ENCODE assay signal across 14 mouse cellular contexts in the genomic region with DNA sequence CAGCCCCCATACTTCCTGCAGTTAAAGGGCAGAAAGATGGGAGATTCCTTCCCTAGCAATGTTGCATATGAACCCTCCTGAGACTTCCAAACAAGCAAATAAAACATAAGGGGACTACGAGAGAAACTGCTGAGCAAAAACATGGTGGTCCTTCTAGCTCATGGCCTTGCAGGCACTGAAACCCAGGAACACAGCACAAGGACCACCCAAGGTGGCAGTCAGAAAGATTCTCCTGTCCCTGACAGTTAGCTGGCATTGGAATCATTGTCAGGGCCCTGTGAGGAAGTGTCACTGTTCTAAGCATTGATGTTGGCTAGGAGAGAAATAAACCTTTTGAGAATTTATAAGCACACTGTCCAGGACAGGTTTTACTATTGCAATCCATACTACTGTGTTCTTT.
"Had no signal": no experiment of that assay in that cellular context is flagged by ENCODE, and none has a peak within 500 bp of the region (broad histone marks: within the 10 kb centered on the region; RNA-seq: fewer than 3 reads in every experiment).

No protein-coding gene starts in this region.

- ATAC-seq: liver, embryonic 12.5 days had no signal

- H3K36me3 ChIP-seq: limb, embryonic 15.5 days; liver, embryonic 12.5 days; midbrain, embryonic 10.5 days; neural tube, embryonic 15.5 days had no signal

- H3K9ac ChIP-seq: limb, embryonic 15.5 days; liver, embryonic 12.5 days; neural tube, embryonic 15.5 days had no signal

- H3K27ac ChIP-seq: limb, embryonic 15.5 days; liver, embryonic 12.5 days; midbrain, embryonic 10.5 days; neural tube, embryonic 15.5 days had no signal

- H3K4me1 ChIP-seq: liver, embryonic 12.5 days had no signal

- H3K27me3 ChIP-seq: limb, embryonic 15.5 days; liver, embryonic 12.5 days; neural tube, embryonic 15.5 days had no signal

- H3K9me3 ChIP-seq: limb, embryonic 15.5 days; liver, embryonic 12.5 days; midbrain, embryonic 10.5 days; neural tube, embryonic 15.5 days had no signal

- H3K4me2 ChIP-seq: limb, embryonic 15.5 days; liver, embryonic 12.5 days; neural tube, embryonic 15.5 days had no signal

- H3K4me3 ChIP-seq: limb, embryonic 15.5 days; liver, embryonic 12.5 days; midbrain, embryonic 10.5 days; myocyte; neural tube, embryonic 15.5 days had no signal

- DNase-seq: kidney, adult 11 months; kidney, postnatal 14 days; layer of hippocampus, postnatal 36 days; lung, postnatal 14 days; midbrain, embryonic 14.5 days; right cerebral cortex, postnatal 4 days; spleen, adult 18-20 months; thymus, adult 18-20 months; thymus, postnatal 14 days had no signal
